Mouse (Mus musculus) adipose tissue, adult 10 weeks (tissue): ENCODE results near the gene Noxa1. TPM values are rescaled to one million over a fixed set of nuclear protein-coding genes. Genes with fewer than 3 reads are reported as not detected.

Experiments used
- polyA plus RNA-seq: library from polyadenylated mRNA; stranded (reverse); fragments of 350-450 nt; fragmentation: Illumina TruSeq; extraction: RNeasy Lipid Tissue Mini Kit (QIAGEN cat#74804); gene quantifications from one replicate; pipeline ENCODE4 v1.2.3, GENCODE M21; 2014; ENCODE audit warnings: low read depth, low replicate concordance

Noxa1 gene
- polyA plus RNA-seq, result 0.26 TPM

GRCm38 (mm10) chr2:25095109-25095850, at the start of gene Noxa1:
TSS of gene Noxa1 (minus strand) at chr2:25095149.

GRCm38 (mm10) chr2:25080076-25080475, 14.9 kb downstream of the Noxa1 start, which contains the start of gene Entpd8:
TSS of gene Entpd8 (plus strand) at chr2:25080304.

GRCm38 (mm10) chr2:25054221-25055067, 40.5 kb downstream of the Noxa1 start, which contains the start of gene Nsmf:
TSS of gene Nsmf (plus strand) at chr2:25054355.

Other genes starting within 250 kb of the Noxa1 start
- gene Ehmt1, start 175.5 kb downstream of the Noxa1 start, polyA plus RNA-seq, result 37.2 TPM
- 60.6 TPM for gene Arrdc1, start 159.9 kb downstream of the Noxa1 start, polyA plus RNA-seq
- 16.2 TPM for gene Zmynd19, start 145.4 kb downstream of the Noxa1 start, polyA plus RNA-seq
- 14.1 TPM for gene Dph7, start 132.7 kb downstream of the Noxa1 start, polyA plus RNA-seq
- 91.4 TPM for gene Mrpl41, start 120.1 kb downstream of the Noxa1 start, polyA plus RNA-seq
- 24.9 TPM for gene Pnpla7, start 119.1 kb downstream of the Noxa1 start, polyA plus RNA-seq
- 187 TPM for gene Nsmf, start 40.8 kb downstream of the Noxa1 start, polyA plus RNA-seq
- gene Entpd8, start 14.8 kb downstream of the Noxa1 start, polyA plus RNA-seq, result 3.4 TPM
- gene Nrarp, start 85.6 kb upstream of the Noxa1 start, polyA plus RNA-seq, result 6.2 TPM
- gene Tor4a, start 101.7 kb upstream of the Noxa1 start, polyA plus RNA-seq, result 24.7 TPM
- 43.3 TPM for gene Nelfb, start 116.3 kb upstream of the Noxa1 start, polyA plus RNA-seq
- 1.8 TPM for gene Stpg3, start 119.5 kb upstream of the Noxa1 start, polyA plus RNA-seq
- gene Fam166a, start 123.6 kb upstream of the Noxa1 start, polyA plus RNA-seq, result 6.7 TPM
- 224 TPM for gene Tubb4b, start 129.6 kb upstream of the Noxa1 start, polyA plus RNA-seq
- gene Slc34a3, start 139.2 kb upstream of the Noxa1 start, polyA plus RNA-seq, result not detected
- gene Rnf224, start 141.6 kb upstream of the Noxa1 start, polyA plus RNA-seq, result not detected
- gene Rnf208, start 147.1 kb upstream of the Noxa1 start, polyA plus RNA-seq, result 6.8 TPM
- gene Cysrt1, start 147.3 kb upstream of the Noxa1 start, polyA plus RNA-seq, result 0.38 TPM
- 13.6 TPM for gene AL732309.1, start 151.7 kb upstream of the Noxa1 start, polyA plus RNA-seq
- gene Tmem203, start 160.3 kb upstream of the Noxa1 start, polyA plus RNA-seq, result 27.6 TPM
- gene Tprn, start 167.5 kb upstream of the Noxa1 start, polyA plus RNA-seq, result 11.7 TPM
- 57.4 TPM for gene Ssna1, start 177.3 kb upstream of the Noxa1 start, polyA plus RNA-seq
- gene Anapc2, start 177.3 kb upstream of the Noxa1 start, polyA plus RNA-seq, result 70.9 TPM
- gene Tmem210, start 193.0 kb upstream of the Noxa1 start, polyA plus RNA-seq, result 2.1 TPM
- gene Lrrc26, start 194.8 kb upstream of the Noxa1 start, polyA plus RNA-seq, result 2.9 TPM
- gene Grin1, start 224.0 kb upstream of the Noxa1 start, polyA plus RNA-seq, result not detected
- 44.1 TPM for gene Man1b1, start 237.2 kb upstream of the Noxa1 start, polyA plus RNA-seq